Mouse (Mus musculus): Measurements from ENCODE around the gene Igfbp3. TPM values are rescaled to one million over a fixed set of nuclear protein-coding genes. Genes with fewer than 3 reads are reported as not detected.

The Igfbp3 gene
- total RNA-seq, 2 experiments from 2014 or later: 12.6 to 13.3 TPM

- no peak for DNase-seq (ENCODE audit: low spot score in 2 of 2)
These were observed 44.1 kb downstream of the Igfbp3 start for GRCm38 (mm10) chr11:7169645-7170044.

GRCm38 (mm10) chr11:7164416-7164815, 49.3 kb downstream of the Igfbp3 start:
- no peak for DNase-seq (ENCODE audit: low spot score in 2 of 2)

GRCm38 (mm10) chr11:7161502-7162174, 52.1 kb downstream of the Igfbp3 start:
- peak in 1 of 2 experiments; percentile 57 for DNase-seq (ENCODE audit: low spot score in 2 of 2)

- no peak for DNase-seq (ENCODE audit: low spot score in 2 of 2)
These were observed 53.1 kb downstream of the Igfbp3 start for GRCm38 (mm10) chr11:7160637-7161101.

- no peak for DNase-seq (ENCODE audit: low spot score in 2 of 2)
These were observed 53.6 kb downstream of the Igfbp3 start for GRCm38 (mm10) chr11:7160146-7160545.

- no peak for DNase-seq (ENCODE audit: low spot score in 2 of 2)
These were observed 55.5 kb downstream of the Igfbp3 start for GRCm38 (mm10) chr11:7158196-7158595.

- no peak for DNase-seq (ENCODE audit: low spot score in 2 of 2)
These were observed 57.3 kb downstream of the Igfbp3 start for GRCm38 (mm10) chr11:7156427-7156826.

Other genes starting within 250 kb of the Igfbp3 start
- 100 to 1,000 TPM; 359 to 377 TPM for gene Adcy1, start 150.4 kb downstream of the Igfbp3 start, total RNA-seq (2021)
- gene Gm11985, start 25.4 kb downstream of the Igfbp3 start, total RNA-seq (2021): not detected
- not detected for gene Igfbp1, start 16.1 kb downstream of the Igfbp3 start, total RNA-seq (2021)